In genomic region chr11:44696539-44697201, GRCm38 (mm10) we compare ENCODE assay signal across 8 mouse cellular contexts.
DNase-seq lines count a peak whose midpoint lies in the region; ATAC-seq and TF ChIP-seq lines count a peak whose summit lies in the region.
"Had no signal": no experiment of that assay in that cellular context is flagged by ENCODE, and none has a peak within 500 bp of the region (broad histone marks: within the 10 kb centered on the region; RNA-seq: fewer than 3 reads in every experiment).

No protein-coding gene starts in this region.

- no peak for TF ChIP-seq CTCF in lung, embryonic 14.5 days (IDR thresholded peaks at IDR 0.05; ENCODE audit: low read depth)
- no peak for TF ChIP-seq CTCF in lung, adult 2 months (IDR thresholded peaks at IDR 0.05; ENCODE audit: insufficient read depth, low read length)
- TF ChIP-seq CTCF in lung, postnatal 0 days (IDR thresholded peaks at IDR 0.05), result no peak

- ATAC-seq in lung, embryonic 14.5 days (ENCODE audit: insufficient read depth), result peak; percentile 86
- ATAC-seq in embryonic facial prominence, embryonic 12.5 days (ENCODE audit: insufficient number of reproducible peaks, insufficient read depth, low FRiP score, low TSS enrichment), result peak; percentile 65; the same call in 1 of the 2 replicates
- ATAC-seq in lung, postnatal 0 days, result peak; percentile 67

- H3K4me2 ChIP-seq in lung, embryonic 14.5 days, result peak overlapping the region; percentile 47
- H3K4me2 ChIP-seq in embryonic facial prominence, embryonic 12.5 days (replicated peaks), result peak overlapping the region; percentile 32
- H3K4me2 ChIP-seq in lung, postnatal 0 days (replicated peaks; ENCODE audit: low read depth, low read length), result peak overlapping the region; percentile 35

- DNase-seq in lung, embryonic 14.5 days, result peak; percentile 88
- no peak for DNase-seq in lung, adult 2 months
- peak; percentile 50 for DNase-seq in lung, postnatal 0 days (ENCODE audit: low spot score)
- DNase-seq in layer of hippocampus, postnatal 14 days (ENCODE audit: low spot score in 2 of 2), result no peak
- DNase-seq in frontal cortex, postnatal 14 days (ENCODE audit: low spot score in 2 of 2), result no peak
- no peak for DNase-seq in spleen, adult 12 weeks (ENCODE audit: low spot score)

- no peaks in the 10 kb centered on the region for H3K36me3 ChIP-seq in lung, embryonic 14.5 days (ENCODE audit: insufficient read depth)
- H3K36me3 ChIP-seq in embryonic facial prominence, embryonic 12.5 days, result no peaks in the 10 kb centered on the region
- H3K36me3 ChIP-seq in lung, postnatal 0 days (ENCODE audit: insufficient read depth, low read length), result no peaks in the 10 kb centered on the region

- H3K9me3 ChIP-seq in lung, embryonic 14.5 days (ENCODE audit: low read depth, low read length), result no peaks in the 10 kb centered on the region
- no peaks in the 10 kb centered on the region for H3K9me3 ChIP-seq in embryonic facial prominence, embryonic 12.5 days
- H3K9me3 ChIP-seq in lung, postnatal 0 days (ENCODE audit: low read length), result no peaks in the 10 kb centered on the region
- H3K9me3 ChIP-seq: megakaryocyte, embryonic 14.5 days had no signal

- H3K4me3 ChIP-seq in lung, embryonic 14.5 days (ENCODE audit: low read depth, low read length), result no peak overlapping the region
- no peak overlapping the region for H3K4me3 ChIP-seq in lung, adult 2 months (replicated peaks; ENCODE audit: extremely low read depth, low read depth, low read length)
- no peak overlapping the region for H3K4me3 ChIP-seq in embryonic facial prominence, embryonic 12.5 days
- H3K4me3 ChIP-seq in lung, postnatal 0 days (ENCODE audit: low read depth, low read length), result no peak overlapping the region; the same call in 1 of the 2 replicates
- H3K4me3 ChIP-seq: megakaryocyte, embryonic 14.5 days had no signal

- peaks cover 12% of the 10 kb centered on the region; the same call in 1 of the 2 replicates for H3K4me1 ChIP-seq in lung, embryonic 14.5 days (ENCODE audit: insufficient read depth)
- H3K4me1 ChIP-seq in lung, adult 2 months (ENCODE audit: control insufficient read depth, insufficient read depth, low read length), result peaks cover 3% of the 10 kb centered on the region; the same call in 1 of the 2 replicates
- peaks cover 20% of the 10 kb centered on the region for H3K4me1 ChIP-seq in embryonic facial prominence, embryonic 12.5 days
- H3K4me1 ChIP-seq in lung, postnatal 0 days (ENCODE audit: insufficient read depth, low read depth, low read length), result no peaks in the 10 kb centered on the region
- H3K4me1 ChIP-seq: megakaryocyte, embryonic 14.5 days had no signal

- H3K27ac ChIP-seq in lung, embryonic 14.5 days (ENCODE audit: low read depth), result peak overlapping the region; percentile 51; the same call in 1 of the 2 replicates
- H3K27ac ChIP-seq in embryonic facial prominence, embryonic 12.5 days, result no peak overlapping the region
- H3K27ac ChIP-seq in lung, postnatal 0 days (ENCODE audit: low read length), result no peak overlapping the region

- H3K27me3 ChIP-seq in lung, embryonic 14.5 days (ENCODE audit: insufficient read depth, low read length), result no peaks in the 10 kb centered on the region
- H3K27me3 ChIP-seq in embryonic facial prominence, embryonic 12.5 days, result no peaks in the 10 kb centered on the region
- no peaks in the 10 kb centered on the region; the same call in 1 of the 2 replicates for H3K27me3 ChIP-seq in lung, postnatal 0 days (replicated peaks; ENCODE audit: insufficient read depth, low read length)

- TF ChIP-seq EP300 in lung, postnatal 0 days (IDR thresholded peaks at IDR 0.05), result no peak

- no peak overlapping the region for H3K9ac ChIP-seq in lung, embryonic 14.5 days
- no peak overlapping the region for H3K9ac ChIP-seq in embryonic facial prominence, embryonic 12.5 days
- no peak overlapping the region for H3K9ac ChIP-seq in lung, postnatal 0 days (replicated peaks; ENCODE audit: low read depth)

- TF ChIP-seq POLR2A in lung, adult 2 months (IDR thresholded peaks at IDR 0.05; ENCODE audit: borderline replicate concordance, extremely low read depth, low read depth, low read length), result no peak

- 9% methylated on average over 16 of the region's 16 CpGs for WGBS in lung, embryonic 14.5 days
- WGBS in lung, adult 2 months, result 35% methylated on average over 16 of the region's 16 CpGs
- 8% methylated on average over 16 of the region's 16 CpGs for WGBS in embryonic facial prominence, embryonic 12.5 days
- WGBS in lung, postnatal 0 days, result 15% methylated on average over 16 of the region's 16 CpGs

Comparison
In these comparisons a context has a peak if more than half of its experiments do, and no peak if none do; other contexts are left out.
1. DNase-seq: peak in lung, embryonic 14.5 days (single experiment) and lung, postnatal 0 days (single experiment); none in lung, adult 2 months (single experiment), layer of hippocampus, postnatal 14 days (0 of 2), frontal cortex, postnatal 14 days (0 of 2) and spleen, adult 12 weeks (single experiment).
2. Peak in every context shown above with its lines, with median percentiles within 50 percentile points of each other: ATAC-seq and H3K4me2 ChIP-seq.